Mouse (Mus musculus) kidney, postnatal 10 days (tissue): ENCODE data around the gene Nt5c1a.
"Not testable (repeated sequence)": the region's sequence is repeated elsewhere in the genome, so short reads cannot be mapped to it uniquely, and the experiment has no call there.

Experiments
- DNase-seq: peaks from one replicate; pipeline ENCODE4 v3.0.0; 2021; ENCODE audit warnings: mixed read lengths

Nt5c1a gene

GRCm38 (mm10) chr4:123201186-123202093 lies at the start of gene Nt5c1a:
Nt5c1a (plus strand) TSS chr4:123201504.
- peak; percentile 53 for DNase-seq

- DNase-seq: no peak
These were observed 49.3 kb upstream of the Nt5c1a start for GRCm38 (mm10) chr4:123152003-123152402.

GRCm38 (mm10) chr4:123152976-123153375 lies 48.3 kb upstream of the Nt5c1a start:
- no peak for DNase-seq

DNA sequence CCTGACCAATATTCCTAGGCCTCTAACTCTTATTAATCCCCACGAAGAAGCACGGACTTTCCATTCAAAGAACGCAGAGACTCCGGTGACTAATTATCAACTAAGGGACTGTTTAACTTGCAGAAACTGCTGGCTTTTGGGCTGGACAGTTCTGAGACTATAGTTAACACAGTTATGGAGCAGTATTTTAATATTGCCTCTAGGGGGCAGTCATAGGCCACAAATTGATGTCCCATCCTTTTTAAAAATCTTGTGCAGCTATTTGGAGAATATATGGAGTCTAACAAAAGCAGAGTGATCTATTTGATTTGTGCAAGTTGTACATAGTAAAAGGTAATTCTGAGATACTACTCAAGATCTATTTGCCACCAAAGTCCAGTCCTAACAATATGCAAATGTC lies 46.3 kb upstream of the Nt5c1a start:
- peak; percentile 29 for DNase-seq

DNA sequence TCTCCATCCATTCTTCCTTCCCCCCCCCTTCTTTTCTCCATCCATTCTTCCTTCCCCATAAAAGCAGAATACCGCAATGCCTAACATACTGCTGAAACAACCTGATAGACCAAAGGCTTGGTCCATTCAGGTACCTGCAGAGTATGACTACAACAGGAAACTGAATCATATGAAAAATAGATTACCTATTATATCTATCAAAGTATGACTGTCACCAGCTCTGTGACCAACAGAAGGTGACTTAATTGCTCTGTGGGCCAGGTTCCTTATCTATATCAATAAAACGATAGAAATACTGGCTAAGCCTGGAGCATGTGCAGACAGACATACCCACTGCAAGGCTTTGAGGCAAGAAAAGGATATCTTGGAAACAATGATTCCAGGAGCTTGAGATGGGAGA lies 45.9 kb upstream of the Nt5c1a start:
- no peak for DNase-seq

DNA sequence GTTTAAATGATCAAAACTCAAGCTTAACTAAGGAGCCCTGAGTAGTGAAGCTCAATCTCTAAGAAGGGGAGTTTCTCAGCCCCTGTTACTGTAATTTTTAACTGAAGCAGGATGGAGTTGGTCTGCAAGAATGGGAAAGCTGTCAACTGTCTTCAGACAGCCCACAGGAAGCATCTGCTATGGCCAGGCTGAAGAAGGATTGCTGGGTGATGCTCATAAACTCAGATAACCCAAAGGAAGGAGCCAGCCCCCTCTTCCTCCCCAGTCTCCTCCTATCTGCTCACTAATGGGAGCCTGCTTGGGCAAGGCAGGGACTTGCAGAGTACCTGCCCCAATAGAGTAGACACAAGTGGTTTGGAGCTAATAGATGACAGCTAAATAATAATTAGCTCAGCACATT lies 45.5 kb upstream of the Nt5c1a start:
- no peak for DNase-seq

DNA sequence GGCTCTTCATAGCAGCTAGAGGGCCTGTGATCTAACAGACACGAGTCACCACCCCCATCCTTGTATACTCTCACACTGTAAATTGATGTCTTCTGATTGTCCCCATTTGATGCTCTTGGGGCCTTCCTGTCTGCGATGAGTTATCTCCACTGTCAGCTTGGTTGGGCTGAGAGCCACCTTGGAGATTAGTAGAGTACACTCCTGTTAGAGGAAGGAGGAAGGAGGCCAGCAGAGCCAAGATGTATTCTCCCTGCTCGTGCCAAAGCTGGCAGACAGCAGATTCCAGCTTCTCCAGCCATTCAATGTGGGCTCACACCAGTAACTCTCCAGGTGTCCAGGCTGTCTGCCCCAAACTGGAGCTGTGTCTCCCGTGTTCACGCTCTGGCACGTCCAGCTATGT lies 40.7 kb upstream of the Nt5c1a start:
- DNase-seq: no peak

GRCm38 (mm10) chr4:123161251-123161650 lies 40.1 kb upstream of the Nt5c1a start:
- not testable (repeated sequence) for DNase-seq

- no peak for DNase-seq
These were observed 38.9 kb upstream of the Nt5c1a start for GRCm38 (mm10) chr4:123162305-123162917.

DNA sequence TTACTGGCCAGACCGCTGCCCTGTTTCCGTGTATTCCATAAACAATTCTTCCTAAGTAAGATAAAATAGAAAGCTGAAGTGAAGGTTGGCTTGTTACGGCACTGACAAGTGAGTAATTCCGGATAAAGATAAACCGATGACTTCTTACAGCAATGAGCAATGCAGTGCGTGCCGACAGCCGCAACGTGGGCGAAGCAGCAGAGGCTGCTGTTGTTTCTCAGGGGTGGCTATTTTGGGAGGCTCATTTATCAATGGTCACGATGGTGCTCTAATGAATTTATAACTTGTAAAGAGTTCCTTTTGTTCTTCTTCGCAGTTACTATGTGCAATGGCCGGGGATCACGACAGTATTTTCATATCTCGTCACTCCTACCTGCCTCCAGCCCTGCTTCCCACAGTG lies 37.1 kb upstream of the Nt5c1a start:
- no peak for DNase-seq

- peak; percentile 14 for DNase-seq
These were observed 29.5 kb upstream of the Nt5c1a start for GRCm38 (mm10) chr4:123171811-123172210.

DNA sequence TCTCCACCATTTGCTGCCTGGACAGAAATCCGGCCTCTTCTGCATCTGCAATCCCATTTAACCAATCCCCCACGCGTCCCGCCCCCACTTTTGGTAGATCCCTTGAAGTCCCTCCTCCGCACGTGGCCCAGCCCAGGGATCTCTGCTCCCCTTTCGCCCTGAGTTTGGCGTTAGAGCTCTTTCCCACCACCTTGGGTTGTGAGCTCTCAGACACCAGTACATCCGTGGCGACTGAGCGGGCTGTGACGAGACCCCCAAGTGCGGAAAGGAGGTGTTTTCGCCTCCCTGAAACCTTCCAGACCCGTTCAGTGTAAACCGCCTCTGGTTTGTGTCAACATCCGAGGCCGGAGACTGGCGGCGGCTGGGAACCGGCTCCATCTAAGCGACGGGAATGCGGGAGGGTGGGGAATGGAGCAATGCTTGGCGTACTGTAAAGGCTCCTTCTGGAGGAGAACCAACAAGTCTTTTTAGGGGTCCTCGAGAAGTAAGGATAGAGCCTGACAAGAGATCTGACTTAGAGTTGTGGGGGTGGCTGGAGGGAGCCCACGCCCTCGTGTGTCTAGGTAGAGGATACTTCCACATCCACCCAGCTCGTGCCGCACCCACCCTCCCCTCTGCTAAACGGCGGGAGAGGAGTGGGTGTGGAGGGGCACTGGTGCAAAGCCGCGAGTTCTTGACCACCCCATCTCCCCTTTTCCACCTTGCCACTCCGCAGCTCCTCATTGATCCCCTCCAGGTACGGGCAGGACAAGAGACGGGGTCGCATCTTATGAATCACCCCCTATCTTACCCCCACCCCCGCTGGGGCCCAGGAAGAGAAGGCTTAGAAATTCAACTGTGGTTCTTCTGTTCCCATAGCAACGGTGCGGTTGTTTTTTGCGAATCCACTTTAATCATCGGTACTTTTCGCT lies 18.7 kb upstream of the Nt5c1a start, which contains the start of gene Hpcal4:
Hpcal4 (plus strand) TSS at position 900 of the 911 bp plus-strand sequence.
- DNase-seq: peak; percentile 53

GRCm38 (mm10) chr4:123183239-123184056 lies 17.9 kb upstream of the Nt5c1a start:
- peak; percentile 79 for DNase-seq

- no peak for DNase-seq
These were observed 16.5 kb upstream of the Nt5c1a start for GRCm38 (mm10) chr4:123184816-123185215.

- no peak for DNase-seq
These were observed 9.0 kb upstream of the Nt5c1a start for GRCm38 (mm10) chr4:123192336-123192735.

GRCm38 (mm10) chr4:123193791-123194190 lies 7.5 kb upstream of the Nt5c1a start:
- DNase-seq: no peak

DNA sequence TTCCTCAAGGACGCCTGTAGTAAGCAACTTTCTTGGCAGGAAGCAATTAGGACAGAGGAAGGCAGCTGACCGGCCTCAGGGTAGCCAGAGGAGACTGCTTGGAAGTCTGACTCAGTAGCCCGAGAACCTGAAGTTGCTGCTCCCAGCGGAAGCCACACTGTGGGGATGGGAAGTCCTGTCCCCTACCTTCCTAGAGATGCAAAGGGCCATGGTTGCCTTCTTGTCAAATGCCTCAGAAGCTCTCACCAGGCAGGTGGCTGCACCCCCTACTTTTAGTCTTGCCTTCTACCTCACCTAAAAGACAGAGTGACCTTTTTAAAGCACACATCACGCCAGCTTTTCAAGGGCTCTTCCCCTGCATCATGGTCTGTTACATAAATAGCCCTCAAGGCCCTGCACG lies 4.6 kb upstream of the Nt5c1a start:
- DNase-seq: peak; percentile 27

DNA sequence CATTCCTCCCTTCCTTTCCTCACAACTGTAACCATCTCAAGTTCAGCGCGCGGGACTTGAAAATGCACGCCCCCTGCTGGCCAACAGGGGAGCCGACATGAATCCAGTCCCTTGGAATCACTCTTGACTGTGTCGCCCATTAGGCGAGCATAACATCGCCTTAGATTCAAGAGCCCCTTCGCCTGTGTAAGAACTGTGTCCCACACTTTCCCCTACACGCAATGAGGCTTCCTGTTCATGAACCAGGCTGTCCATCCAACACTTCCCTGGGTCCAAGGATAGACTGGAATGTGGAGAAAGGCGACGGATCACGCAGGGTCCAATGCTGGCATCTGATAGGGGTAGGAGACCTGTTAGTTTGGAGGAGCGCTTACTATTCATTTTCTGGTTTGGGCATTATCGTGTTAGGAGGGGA lies 526 bp upstream of the Nt5c1a start:
- peak; percentile 82 for DNase-seq

DNA sequence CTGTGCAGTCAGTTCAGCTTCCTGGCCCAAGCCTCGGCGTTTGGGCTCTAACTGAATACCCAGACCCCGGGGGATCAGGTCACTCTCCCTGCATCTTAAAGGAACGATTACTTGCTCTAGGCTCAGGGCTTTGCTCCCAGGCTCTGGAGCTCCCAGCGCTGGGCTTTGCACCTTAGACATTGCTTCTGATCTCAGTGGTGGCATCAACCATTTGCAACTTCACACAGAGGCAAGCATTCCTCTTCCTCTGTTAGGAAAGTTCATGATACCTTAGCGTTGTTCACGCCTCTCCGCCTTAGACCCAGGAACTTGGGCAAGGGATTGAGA lies 753 bp downstream of the Nt5c1a start:
- no peak for DNase-seq

- no peak for DNase-seq
These were observed 6.0 kb downstream of the Nt5c1a start for GRCm38 (mm10) chr4:123207337-123207736.

GRCm38 (mm10) chr4:123210996-123211395 lies 9.7 kb downstream of the Nt5c1a start:
- DNase-seq: no peak

- DNase-seq: no peak
These were observed 10.1 kb downstream of the Nt5c1a start for GRCm38 (mm10) chr4:123211453-123211852.
